In the genomic region with DNA sequence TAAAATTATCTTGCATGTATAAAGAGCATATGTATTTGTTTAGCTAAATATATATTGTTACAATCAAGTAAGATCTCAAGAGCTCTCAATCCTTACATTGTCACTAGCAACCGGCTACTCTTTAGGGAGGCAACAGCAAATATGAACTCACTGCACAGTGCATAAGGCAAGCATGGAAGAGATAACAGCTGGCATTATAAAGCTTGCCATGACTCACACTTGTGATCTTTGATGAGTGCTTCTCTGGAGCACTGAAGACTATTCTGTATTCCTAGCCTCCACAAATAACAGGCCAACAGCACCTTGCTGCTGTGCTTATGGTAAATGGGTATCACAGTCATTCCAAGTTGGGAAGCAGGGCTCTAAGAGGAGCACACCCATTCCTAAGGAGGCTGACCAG, we compare ENCODE assay signal across 14 mouse cellular contexts.
"Had no signal": no experiment of that assay in that cellular context is flagged by ENCODE, and none has a peak within 500 bp of the region (broad histone marks: within the 10 kb centered on the region; RNA-seq: fewer than 3 reads in every experiment).

No protein-coding gene starts in this region.

- H3K36me3 ChIP-seq: limb, embryonic 13.5 days; midbrain, embryonic 13.5 days; neural tube, embryonic 13.5 days; stomach, embryonic 15.5 days had no signal

- ATAC-seq: intestine, postnatal 0 days; midbrain, embryonic 13.5 days had no signal

- H3K4me3 ChIP-seq: layer of hippocampus, adult 2 months; limb, embryonic 13.5 days; midbrain, embryonic 13.5 days; neural tube, embryonic 13.5 days; stomach, embryonic 15.5 days had no signal

- H3K27me3 ChIP-seq: limb, embryonic 13.5 days; midbrain, embryonic 13.5 days; neural tube, embryonic 13.5 days; stomach, embryonic 15.5 days had no signal

- H3K9ac ChIP-seq: limb, embryonic 13.5 days; liver, embryonic 14.5 days; midbrain, embryonic 13.5 days; neural tube, embryonic 13.5 days; stomach, embryonic 15.5 days had no signal

- H3K4me1 ChIP-seq: limb, embryonic 13.5 days; midbrain, embryonic 13.5 days; neural tube, embryonic 13.5 days; stomach, embryonic 15.5 days had no signal

- H3K4me2 ChIP-seq: limb, embryonic 13.5 days; midbrain, embryonic 13.5 days; neural tube, embryonic 13.5 days; stomach, embryonic 15.5 days had no signal

- DNase-seq: kidney, adult 9 months; kidney, postnatal 36 days; left cerebral cortex, postnatal 4 days; lung, adult 18-20 months; thymus, adult 2 months; thymus, postnatal 25 days had no signal

- H3K9me3 ChIP-seq: limb, embryonic 13.5 days; midbrain, embryonic 13.5 days; neural tube, embryonic 13.5 days; stomach, embryonic 15.5 days had no signal

- H3K27ac ChIP-seq: kidney, postnatal 0 days; layer of hippocampus, adult 2 months; limb, embryonic 13.5 days; liver, embryonic 14.5 days; midbrain, embryonic 13.5 days; neural tube, embryonic 13.5 days; stomach, embryonic 15.5 days had no signal
